Mouse (Mus musculus) CH12.LX (cell line): Measurements from ENCODE around the gene Polr2l. TPM values are rescaled to one million over a fixed set of nuclear protein-coding genes. Genes with fewer than 3 reads are reported as not detected.
A peak's percentile ranks its signal among the peaks of the same experiment; 100 is the strongest.

Experiments
- DNase-seq: peaks from one replicate; pipeline ENCODE4 v3.0.0-alpha.2; 2013; ENCODE audit errors: extremely low read depth
- H3K27ac ChIP-seq: 2 replicates; pipeline ENCODE4 v1.5.1; 2012; ENCODE audit warnings: low read depth, mild to moderate bottlenecking, control low read depth, moderate library complexity; ENCODE audit not compliant: insufficient read depth
- H3K27me3 ChIP-seq: replicated peaks from 2 replicates; pipeline ENCODE3; 2012; ENCODE audit warnings: inconsistent platforms
- H3K36me3 ChIP-seq, 2 experiments: replicated peaks in 1 of 2; 2 replicates each; pipeline versions ENCODE3 to v1.6.1; 2012; ENCODE audit warnings: inconsistent platforms in 1 of 2, low read length in 1 of 2, mild to moderate bottlenecking in 1 of 2, mixed read lengths in 1 of 2, moderate library complexity in 1 of 2; ENCODE audit not compliant: control insufficient read depth in 1 of 2, insufficient read depth in 1 of 2
- H3K4me1 ChIP-seq, 2 experiments: 2 replicates each; pipeline ENCODE4 v1.6.1; 2012; ENCODE audit warnings: inconsistent platforms in 1 of 2, moderate library complexity in 1 of 2; ENCODE audit not compliant: insufficient read depth in 2 of 2, control insufficient read depth in 1 of 2
- H3K4me2 ChIP-seq: 2 replicates; pipeline ENCODE4 v1.6.1; 2012; ENCODE audit warnings: low read depth, mild to moderate bottlenecking, control low read depth; ENCODE audit not compliant: poor library complexity, insufficient read depth, severe bottlenecking
- H3K4me3 ChIP-seq, 3 experiments: fragments of 150-350 bp in 1 of 3; sonication (generic) in 1 of 3; replicated peaks in 1 of 3; 2 replicates each; pipeline versions ENCODE3 to v1.5.1; 2011 to 2012; ENCODE audit warnings: low read depth in 2 of 3, low read length in 2 of 3, mild to moderate bottlenecking in 2 of 3, moderate library complexity in 2 of 3, control low read depth in 1 of 3, improper control_type of control experiment in 1 of 3, inconsistent platforms in 1 of 3, mixed read lengths in 1 of 3; ENCODE audit not compliant: poor library complexity in 1 of 3
- H3K79me2 ChIP-seq: replicated peaks from 2 replicates; pipeline ENCODE4 v1.6.1; 2012; ENCODE audit warnings: mild to moderate bottlenecking, moderate library complexity; ENCODE audit not compliant: control insufficient read depth, poor library complexity, insufficient read depth, severe bottlenecking; ENCODE audit errors: extremely low read depth
- H3K9ac ChIP-seq: 2 replicates; pipeline ENCODE4 v1.6.1; 2012; ENCODE audit warnings: low read depth, mild to moderate bottlenecking, control low read depth, moderate library complexity; ENCODE audit not compliant: insufficient read depth
- H3K9me3 ChIP-seq: replicated peaks from 2 replicates; pipeline ENCODE3; 2012; ENCODE audit warnings: low read length, inconsistent platforms, mixed read lengths
- CHD1 ChIP-seq: IDR thresholded peaks from 2 replicates; pipeline ENCODE4 v1.6.1; 2012; ENCODE audit warnings: low read depth, low read length, improper control_type of control experiment, inconsistent platforms
- CHD2 ChIP-seq: IDR thresholded peaks from 2 replicates; pipeline ENCODE4 v1.6.1; 2011; ENCODE audit warnings: low read length, improper control_type of control experiment
- CTCF ChIP-seq, 2 experiments: IDR thresholded peaks in 1 of 2; conservative IDR thresholded peaks in 1 of 2; 2 replicates each; pipeline ENCODE4 v1.5.1; 2011 to 2012; ENCODE audit warnings: low read depth in 2 of 2, low read length in 2 of 2, improper control_type of control experiment in 1 of 2, inconsistent platforms in 1 of 2, mild to moderate bottlenecking in 1 of 2, moderate library complexity in 1 of 2
- ELF1 ChIP-seq: IDR thresholded peaks from 2 replicates; pipeline ENCODE4 v1.6.1; 2014; ENCODE audit warnings: low read depth, mild to moderate bottlenecking, inconsistent platforms, low read length, improper control_type of control experiment
- EP300 ChIP-seq: IDR thresholded peaks from 2 replicates; pipeline ENCODE4 v1.6.1; 2011; ENCODE audit warnings: low read length, improper control_type of control experiment
- GABPA ChIP-seq: IDR thresholded peaks from 2 replicates; pipeline ENCODE4 v1.6.1; 2012; ENCODE audit warnings: low read depth, low read length, improper control_type of control experiment, inconsistent platforms; ENCODE audit not compliant: insufficient replicate concordance
- MAFK ChIP-seq: IDR thresholded peaks from 2 replicates; pipeline ENCODE4 v1.6.1; 2011; ENCODE audit warnings: low read length, improper control_type of control experiment; ENCODE audit not compliant: insufficient replicate concordance
- MAX ChIP-seq: IDR thresholded peaks from 2 replicates; pipeline ENCODE4 v1.6.1; 2011; ENCODE audit warnings: low read length, improper control_type of control experiment
- MEF2A ChIP-seq: IDR thresholded peaks from 2 replicates; pipeline ENCODE4 v1.6.1; 2014; ENCODE audit warnings: low read depth, mild to moderate bottlenecking, inconsistent platforms, low read length, improper control_type of control experiment, borderline replicate concordance
- MXI1 ChIP-seq: IDR thresholded peaks from 2 replicates; pipeline ENCODE4 v1.6.1; 2011; ENCODE audit warnings: mild to moderate bottlenecking, low read depth, low read length, improper control_type of control experiment
- NELFE ChIP-seq: IDR thresholded peaks from 2 replicates; pipeline ENCODE4 v1.6.1; 2011; ENCODE audit warnings: low read depth, low read length, improper control_type of control experiment
- NRF1 ChIP-seq: IDR thresholded peaks from 2 replicates; pipeline ENCODE4 v1.6.1; 2014; ENCODE audit warnings: low read depth, mild to moderate bottlenecking, inconsistent platforms, low read length, improper control_type of control experiment, moderate library complexity
- PAX5 ChIP-seq: IDR thresholded peaks from 2 replicates; pipeline ENCODE4 v1.6.1; 2012; ENCODE audit warnings: low read length, inconsistent platforms, mixed read lengths
- POLR2A ChIP-seq: IDR thresholded peaks from 2 replicates; pipeline ENCODE4 v1.6.1; 2011; ENCODE audit warnings: low read depth, mild to moderate bottlenecking, improper control_type of control experiment, low read length
- POLR2AphosphoS2 ChIP-seq: IDR thresholded peaks from 2 replicates; pipeline ENCODE4 v1.6.1; 2011; ENCODE audit warnings: low read depth, low read length, improper control_type of control experiment
- SIN3A ChIP-seq: IDR thresholded peaks from 2 replicates; pipeline ENCODE4 v1.6.1; 2012; ENCODE audit warnings: low read length, improper control_type of control experiment, inconsistent platforms
- UBTF ChIP-seq: IDR thresholded peaks from 2 replicates; pipeline ENCODE4 v1.6.1; 2012; ENCODE audit warnings: low read depth, mild to moderate bottlenecking, inconsistent platforms, low read length, improper control_type of control experiment, moderate library complexity
- USF1 ChIP-seq: IDR thresholded peaks from 2 replicates; pipeline ENCODE4 v1.6.1; 2014; ENCODE audit warnings: low read depth, mild to moderate bottlenecking, inconsistent platforms, low read length, improper control_type of control experiment
- USF2 ChIP-seq: conservative IDR thresholded peaks from 2 replicates; pipeline ENCODE4 v1.6.1; 2011; ENCODE audit warnings: low read depth, low read length, improper control_type of control experiment
- ZC3H11A ChIP-seq: IDR thresholded peaks from 2 replicates; pipeline ENCODE4 v1.6.1; 2012; ENCODE audit warnings: low read depth, mild to moderate bottlenecking, inconsistent platforms, low read length, improper control_type of control experiment
- ZKSCAN1 ChIP-seq: IDR thresholded peaks from 2 replicates; pipeline ENCODE4 v1.6.1; 2012; ENCODE audit warnings: low read depth, inconsistent platforms, low read length, improper control_type of control experiment, borderline replicate concordance
- dilution Hi-C: fragments of 300-500 bp; cut with MboI; formaldehyde crosslinking; loops from 2 replicates; pipeline ENCODE4 v1.14.3; 2020; ENCODE audit warnings: low sequenced_read_pairs; ENCODE audit not compliant: extremely low pct_unique_long_range_greater_than_20kb, extremely low pct_ligation_motif_present
- in situ Hi-C: fragments of 300-500 bp; cut with MboI; formaldehyde crosslinking; loops from 3 replicates; pipeline ENCODE4 v1.14.3; 2019; ENCODE audit warnings: low sequenced_read_pairs, low pct_ligation_motif_present, low pct_unique_long_range_greater_than_20kb, mixed read lengths
- polyA plus RNA-seq: library from polyadenylated mRNA; unstranded; fragments of >175 nt; gene quantifications from 2 replicates; pipeline ENCODE4 v1.2.1, GENCODE M21; 2012; ENCODE audit warnings: low read depth; ENCODE audit not compliant: insufficient read length
- total RNA-seq, 2 experiments: library from RNA; depleted of rRNA; stranded (reverse); fragments of 300-350 nt in 1 of 2; fragments of >200 nt in 1 of 2; gene quantifications; 2 replicates each; pipeline ENCODE4 v1.2.3; 2012 to 2014

The Polr2l gene
- total and polyA plus RNA-seq, 3 experiments = 35.7 to 82.3 (median 64.8) TPM

DNA sequence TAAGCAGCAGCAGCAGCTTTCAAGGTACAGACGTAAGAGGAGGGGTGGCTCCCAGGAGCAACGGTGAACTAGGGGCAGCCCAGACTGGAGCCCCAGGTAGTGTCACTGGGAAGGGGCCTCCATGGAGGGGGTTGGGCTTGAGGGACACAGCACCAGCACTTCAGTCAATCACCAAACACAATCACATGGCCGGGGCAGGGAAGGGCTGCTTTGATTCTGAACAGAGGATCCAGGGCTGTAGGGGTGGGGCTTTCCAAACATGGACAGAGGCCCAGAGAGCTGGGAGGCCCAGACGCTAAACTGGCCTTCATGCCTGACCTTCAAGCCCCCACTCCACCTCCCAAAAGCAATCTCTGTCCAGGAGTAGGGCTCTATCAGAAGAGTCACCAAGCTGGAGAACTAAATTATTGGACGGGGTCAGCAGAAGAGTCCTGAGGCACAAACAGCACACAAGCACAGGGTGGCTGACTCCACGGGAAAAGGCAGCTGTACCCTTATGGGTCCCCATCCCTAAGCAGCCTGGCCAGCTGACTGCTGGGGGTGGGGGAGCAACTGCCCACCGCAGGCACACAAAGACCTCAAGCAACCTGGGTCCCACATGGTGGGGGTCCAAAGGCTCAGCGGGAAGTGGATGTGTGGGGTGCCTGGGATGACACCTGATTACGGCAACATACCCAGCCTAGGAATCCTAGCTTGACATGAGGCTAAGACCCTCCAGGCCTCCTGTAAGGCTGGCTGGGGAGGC is 44.9 kb downstream of the Polr2l start:
- dilution Hi-C loops (no loop called here), in situ Hi-C loops (no loop called here)
- Histone ChIP-seq H3K4me1 (peaks cover 8 to 15% of the 10 kb centered on the region in 2 experiments), H3K36me3 (peaks cover 39 to 49% of the 10 kb centered on the region in 2 experiments), H3K9ac (no peak overlapping the region), H3K4me2 (no peak overlapping the region), H3K27me3 (no peaks in the 10 kb centered on the region), H3K4me3 (no peak overlapping the region), H3K27ac (no peak overlapping the region), H3K9me3 (no peaks in the 10 kb centered on the region), H3K79me2 (no peaks in the 10 kb centered on the region)
- DNase-seq = no peak
- TF ChIP-seq ELF1 (no peak), POLR2AphosphoS2 (0 out of 2 replicates have a peak, but pooled peaks have one; percentile 31)

DNA sequence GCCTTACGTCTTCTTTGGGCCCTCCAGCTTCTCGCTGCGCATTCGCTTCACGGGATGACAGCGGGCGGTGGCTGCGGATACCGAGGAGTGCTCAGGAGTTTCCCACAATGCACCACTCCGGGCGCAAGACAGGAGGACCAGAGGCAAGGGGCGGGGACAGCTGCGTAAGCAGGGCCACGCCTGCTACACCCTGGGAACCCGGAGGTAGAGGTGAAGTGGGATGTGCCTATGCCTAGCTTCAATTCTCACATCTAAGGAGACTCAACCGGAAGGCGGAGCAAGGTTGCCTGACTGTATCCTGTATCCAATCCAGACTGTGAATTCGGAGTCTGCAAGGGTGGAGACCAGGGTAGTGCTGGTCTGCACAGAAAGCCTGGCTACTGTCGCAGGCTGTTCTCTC is 45.6 kb downstream of the Polr2l start, which contains the start of gene Cend1:
Cend1 (minus strand) TSS at position 182 of the 400 bp plus-strand sequence.
- H3K27me3 ChIP-seq = peaks cover under 1% of the 10 kb centered on the region
- in situ Hi-C loops (no loop called here), dilution Hi-C loops (no loop called here)
- no peak within 1 kb of the TSS for H3K27ac ChIP-seq
- TF ChIP-seq MAFK (no peak), ZKSCAN1 (no peak), MAX (no peak), USF1 (no peak), CTCF (conservative IDR thresholded peaks at IDR 0.05 in 1 of 2, IDR thresholded peaks at IDR 0.05 in 1 of 2; ENCODE audit: low read depth in 2 of 2, low read length in 2 of 2) (no peak), CHD2 (no peak), USF2 (no peak), NELFE (no peak), SIN3A (no peak), MXI1 (no peak)
- H3K4me3 ChIP-seq = no peak within 1 kb of the TSS
- H3K9ac ChIP-seq = no peak within 1 kb of the TSS
- peaks cover 39 to 49% of the 10 kb centered on the region in 2 experiments for H3K36me3 ChIP-seq
- H3K4me2 ChIP-seq = no peak within 1 kb of the TSS
- H3K4me1 ChIP-seq = peaks cover 5 to 8% of the 10 kb centered on the region in 2 experiments; a peak in 3 of 4 replicates
- DNase-seq = no peak
- no peaks in the 10 kb centered on the region for H3K9me3 ChIP-seq
- H3K79me2 ChIP-seq = no peaks in the 10 kb centered on the region

DNA sequence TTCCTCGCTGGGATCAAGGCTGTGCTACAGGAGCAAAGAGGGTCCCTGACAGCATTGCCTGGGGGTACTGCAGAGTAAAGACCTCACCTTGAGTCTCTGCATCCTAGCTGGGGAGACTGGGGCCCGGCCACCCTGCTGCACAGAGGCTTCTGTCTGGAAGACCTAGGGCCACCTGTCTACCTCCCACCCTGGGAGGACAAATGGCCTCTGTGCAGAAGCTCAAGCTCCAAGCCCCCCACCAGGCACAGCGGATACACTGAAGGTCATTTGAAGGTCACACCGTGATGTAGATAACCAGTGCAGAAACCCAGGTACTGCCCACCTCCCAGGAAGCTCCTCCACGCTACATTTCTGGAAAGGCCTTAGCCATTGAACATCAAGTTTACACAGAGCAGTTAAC is 46.2 kb downstream of the Polr2l start:
- no peak for DNase-seq
- Histone ChIP-seq H3K4me3 (no peak overlapping the region), H3K4me1 (peaks cover under 1 to 2% of the 10 kb centered on the region in 2 experiments; a peak in 3 of 4 replicates), H3K27ac (no peak overlapping the region), H3K27me3 (peaks cover 2% of the 10 kb centered on the region), H3K9me3 (no peaks in the 10 kb centered on the region), H3K4me2 (no peak overlapping the region), H3K36me3 (peaks cover 35 to 45% of the 10 kb centered on the region in 2 experiments), H3K79me2 (no peaks in the 10 kb centered on the region), H3K9ac (no peak overlapping the region)
- TF ChIP-seq MAX (no peak), ZKSCAN1 (no peak), MEF2A (no peak), PAX5 (no peak), GABPA (no peak), CTCF (conservative IDR thresholded peaks at IDR 0.05 in 1 of 2, IDR thresholded peaks at IDR 0.05 in 1 of 2; ENCODE audit: low read depth in 2 of 2, low read length in 2 of 2) (no peak), NRF1 (no peak), UBTF (no peak), USF2 (no peak), POLR2A (no peak), ZC3H11A (no peak), EP300 (no peak), CHD1 (no peak)
- in situ Hi-C loops = no loop called here
- dilution Hi-C loops = no loop called here
